Mouse (Mus musculus): Measurements from ENCODE around the gene Dgkg. TPM values are rescaled to one million over a fixed set of nuclear protein-coding genes. Genes with fewer than 3 reads are reported as not detected.
A peak's percentile ranks its signal among the peaks of the same experiment; 100 is the strongest.

Dgkg gene
- polyA plus RNA-seq, 1 experiment from 2014 or later: 1.5 TPM

GRCm38 (mm10) chr16:22439499-22440177, 217.4 kb downstream of the Dgkg start, which contains the start of gene Etv5:
Gene Etv5, minus strand, starts transcription at chr16:22439719.
- peaks cover 8% of the 10 kb centered on the region for H3K4me1 ChIP-seq (ENCODE audit: control insufficient read depth, low read depth, low read length)
- peak within 1 kb of the TSS; percentile 97 for H3K4me2 ChIP-seq (ENCODE audit: low read depth, low read length)
- ATAC-seq (ENCODE audit: low read depth): peak; percentile 98
- peaks cover 18% of the 10 kb centered on the region for H3K27me3 ChIP-seq (ENCODE audit: control insufficient read depth, insufficient read depth, low read depth, low read length)
- H3K9ac ChIP-seq (ENCODE audit: low read depth, low read length): peak within 1 kb of the TSS; percentile 72
- H3K9me3 ChIP-seq (replicated peaks; ENCODE audit: control insufficient read depth, low read length): no peaks in the 10 kb centered on the region
- WGBS (ENCODE audit: insufficient replicate concordance): 0% methylated on average over 63 of the region's 63 CpGs
- no peaks in the 10 kb centered on the region for H3K36me3 ChIP-seq (ENCODE audit: control insufficient read depth, insufficient read depth)
- peak within 1 kb of the TSS; percentile 75 for H3K4me3 ChIP-seq (ENCODE audit: low read depth, low read length)
- H3K27ac ChIP-seq (ENCODE audit: low read length): peak within 1 kb of the TSS; percentile 54

DNA sequence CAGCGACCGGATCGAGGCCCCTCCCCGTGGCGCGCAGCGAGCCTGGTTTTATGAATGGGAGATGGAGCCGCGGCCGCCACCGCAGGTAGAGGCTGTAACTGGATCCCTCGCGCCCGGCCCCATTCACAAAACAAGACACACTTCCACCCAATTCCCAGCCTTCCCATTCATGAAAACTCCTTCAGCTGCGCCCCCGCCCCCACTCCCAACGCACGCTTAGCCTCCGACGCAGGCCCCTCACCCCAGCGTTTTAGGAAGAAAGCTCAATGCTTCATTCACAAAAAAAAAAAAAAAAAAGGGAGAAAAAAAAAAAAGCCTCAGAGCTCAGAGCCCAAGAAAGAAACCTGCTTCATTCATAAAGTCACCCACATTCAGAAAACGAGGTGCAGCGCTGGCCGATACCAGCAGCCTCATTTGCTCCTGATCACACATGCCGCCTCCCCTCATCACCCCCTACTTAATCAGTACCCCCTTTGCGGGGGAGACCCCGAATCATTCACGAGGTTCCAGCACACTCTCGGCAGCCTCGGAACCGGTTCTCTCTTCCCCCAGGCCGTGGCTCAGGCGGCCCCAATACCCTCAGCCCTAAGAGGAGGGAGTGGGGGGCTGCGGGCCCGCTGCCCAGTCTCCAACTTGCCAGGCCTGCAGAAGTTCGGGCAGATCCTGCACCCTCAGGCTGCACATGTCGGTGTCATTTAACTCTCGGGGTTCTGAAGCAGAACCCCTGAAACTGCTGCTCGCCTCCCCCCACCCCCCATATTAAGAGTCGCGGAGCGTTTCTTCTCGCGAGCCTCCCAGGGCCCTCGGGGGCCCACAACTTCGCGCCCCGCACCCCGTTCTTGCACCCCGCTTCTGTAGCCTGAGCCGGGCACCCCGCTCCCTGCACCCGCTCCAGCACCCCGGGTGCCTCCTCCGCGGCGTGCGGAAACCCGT, 218.3 kb downstream of the Dgkg start:
- peak overlapping the region; percentile 75 for H3K4me3 ChIP-seq (ENCODE audit: low read depth, low read length)
- WGBS (ENCODE audit: insufficient replicate concordance): under 1% methylated on average over 59 of the region's 59 CpGs
- H3K27me3 ChIP-seq (ENCODE audit: control insufficient read depth, insufficient read depth, low read depth, low read length): peaks cover 18% of the 10 kb centered on the region
- H3K9ac ChIP-seq (ENCODE audit: low read depth, low read length): peak overlapping the region; percentile 72
- ATAC-seq (ENCODE audit: low read depth): peak; percentile 2; the same call in 1 of the 2 replicates
- H3K9me3 ChIP-seq (replicated peaks; ENCODE audit: control insufficient read depth, low read length): no peaks in the 10 kb centered on the region
- no peaks in the 10 kb centered on the region for H3K36me3 ChIP-seq (ENCODE audit: control insufficient read depth, insufficient read depth)
- H3K4me1 ChIP-seq (ENCODE audit: control insufficient read depth, low read depth, low read length): peaks cover 8% of the 10 kb centered on the region
- peak overlapping the region; percentile 97 for H3K4me2 ChIP-seq (ENCODE audit: low read depth, low read length)
- 0 out of 2 replicates have a peak overlapping the region, but pooled peaks have one; percentile 30 for H3K27ac ChIP-seq (ENCODE audit: low read length)

DNA sequence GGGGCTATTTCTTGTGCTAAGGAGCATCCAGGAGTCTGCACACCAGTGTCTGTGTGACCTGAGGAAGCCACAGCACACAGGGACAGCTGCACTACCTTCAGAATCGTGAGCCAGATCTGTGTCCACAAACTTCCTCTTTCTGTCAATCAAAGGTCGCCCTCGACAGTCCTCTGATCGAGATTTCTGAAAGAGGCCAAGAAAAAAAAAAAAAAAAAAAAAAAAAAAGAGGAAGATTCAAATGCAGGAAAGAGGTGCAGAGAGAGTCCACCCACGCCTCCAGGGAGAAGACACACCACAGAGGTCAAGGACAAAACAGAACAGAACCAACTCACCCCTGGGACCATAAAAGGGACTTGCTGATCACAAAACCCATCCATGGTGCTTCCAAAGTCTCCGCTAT, 220.9 kb downstream of the Dgkg start:
- H3K4me2 ChIP-seq (ENCODE audit: low read depth, low read length): no peak overlapping the region
- H3K9ac ChIP-seq (ENCODE audit: low read depth, low read length): no peak overlapping the region
- no peak overlapping the region for H3K4me3 ChIP-seq (ENCODE audit: low read depth, low read length)
- ATAC-seq (ENCODE audit: low read depth): no peak
- H3K36me3 ChIP-seq (ENCODE audit: control insufficient read depth, insufficient read depth): no peaks in the 10 kb centered on the region
- H3K27me3 ChIP-seq (ENCODE audit: control insufficient read depth, insufficient read depth, low read depth, low read length): peaks cover 18% of the 10 kb centered on the region
- H3K27ac ChIP-seq (ENCODE audit: low read length): no peak overlapping the region
- peaks cover 8% of the 10 kb centered on the region for H3K4me1 ChIP-seq (ENCODE audit: control insufficient read depth, low read depth, low read length)
- H3K9me3 ChIP-seq (replicated peaks; ENCODE audit: control insufficient read depth, low read length): no peaks in the 10 kb centered on the region
- WGBS (ENCODE audit: insufficient replicate concordance): 10% methylated on average over 6 of the region's 6 CpGs

DNA sequence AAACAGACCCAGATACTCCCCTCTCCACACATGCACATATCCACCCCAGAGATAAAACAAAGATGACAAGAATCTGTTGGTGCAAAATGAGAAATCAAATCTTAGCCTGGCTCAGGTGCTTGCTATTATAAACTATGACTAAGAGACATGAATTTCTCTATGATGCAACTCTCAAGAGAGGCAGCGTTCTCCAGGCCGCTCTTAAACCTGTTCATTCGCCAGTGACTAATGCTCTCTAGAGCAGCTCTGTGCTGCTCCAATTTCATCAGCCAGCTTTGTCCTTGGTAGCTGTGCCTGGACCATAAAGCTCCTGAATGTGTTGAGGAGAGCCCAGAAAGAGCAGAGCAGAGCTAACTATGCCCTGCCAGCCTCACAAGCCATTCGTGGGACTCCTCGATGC, 222.5 kb downstream of the Dgkg start:
- Histone ChIP-seq H3K9me3 (replicated peaks; ENCODE audit: control insufficient read depth, low read length) (no peaks in the 10 kb centered on the region), H3K4me2 (ENCODE audit: low read depth, low read length) (no peak overlapping the region), H3K27ac (ENCODE audit: low read length) (no peak overlapping the region), H3K9ac (ENCODE audit: low read depth, low read length) (no peak overlapping the region), H3K4me1 (ENCODE audit: control insufficient read depth, low read depth, low read length) (peaks cover 6% of the 10 kb centered on the region), H3K36me3 (ENCODE audit: control insufficient read depth, insufficient read depth) (no peaks in the 10 kb centered on the region), H3K27me3 (ENCODE audit: control insufficient read depth, insufficient read depth, low read depth, low read length) (peaks cover 16% of the 10 kb centered on the region), H3K4me3 (ENCODE audit: low read depth, low read length) (no peak overlapping the region)
- ATAC-seq (ENCODE audit: low read depth): no peak
- WGBS (ENCODE audit: insufficient replicate concordance): 69% methylated on average over 5 of the region's 5 CpGs

- Histone ChIP-seq H3K9me3 (replicated peaks; ENCODE audit: control insufficient read depth, low read length) (no peaks in the 10 kb centered on the region), H3K4me2 (ENCODE audit: low read depth, low read length) (no peak overlapping the region), H3K4me3 (ENCODE audit: low read depth, low read length) (no peak overlapping the region), H3K4me1 (ENCODE audit: control insufficient read depth, low read depth, low read length) (peaks cover 5% of the 10 kb centered on the region), H3K27me3 (ENCODE audit: control insufficient read depth, insufficient read depth, low read depth, low read length) (peaks cover 12% of the 10 kb centered on the region), H3K36me3 (ENCODE audit: control insufficient read depth, insufficient read depth) (no peaks in the 10 kb centered on the region), H3K27ac (ENCODE audit: low read length) (no peak overlapping the region), H3K9ac (ENCODE audit: low read depth, low read length) (no peak overlapping the region)
- 47% methylated on average over 12 of the region's 12 CpGs for WGBS (ENCODE audit: insufficient replicate concordance)
- ATAC-seq (ENCODE audit: low read depth): no peak
Observed at GRCm38 (mm10) chr16:22433944-22434343, 223.1 kb downstream of the Dgkg start.

DNA sequence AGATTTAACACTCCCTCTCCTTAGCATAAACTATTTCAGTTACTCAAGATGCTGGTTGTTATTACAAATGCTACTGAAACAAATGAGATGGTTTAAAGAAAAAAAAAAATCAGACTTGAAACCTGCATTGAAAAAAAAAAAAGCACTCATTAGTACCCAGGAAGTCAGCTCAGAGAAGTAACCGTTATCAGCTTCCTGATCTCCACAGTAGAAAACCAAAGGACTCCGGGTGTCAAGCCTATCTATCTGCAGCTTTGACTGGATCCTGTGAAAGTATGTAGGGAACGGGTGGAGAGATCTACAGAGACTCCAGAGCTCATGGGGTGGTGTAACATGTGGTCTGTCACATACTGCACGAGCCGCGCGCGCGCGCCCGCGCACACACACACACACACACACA, 225.2 kb downstream of the Dgkg start:
- no peaks in the 10 kb centered on the region for H3K36me3 ChIP-seq (ENCODE audit: control insufficient read depth, insufficient read depth)
- H3K9me3 ChIP-seq (replicated peaks; ENCODE audit: control insufficient read depth, low read length): no peaks in the 10 kb centered on the region
- H3K27me3 ChIP-seq (ENCODE audit: control insufficient read depth, insufficient read depth, low read depth, low read length): no peaks in the 10 kb centered on the region
- H3K4me1 ChIP-seq (ENCODE audit: control insufficient read depth, low read depth, low read length): no peaks in the 10 kb centered on the region; the same call in 1 of the 2 replicates
- ATAC-seq (ENCODE audit: low read depth): no peak
- 35% methylated on average over 12 of the region's 12 CpGs for WGBS (ENCODE audit: insufficient replicate concordance)
- H3K9ac ChIP-seq (ENCODE audit: low read depth, low read length): no peak overlapping the region
- H3K4me2 ChIP-seq (ENCODE audit: low read depth, low read length): no peak overlapping the region
- no peak overlapping the region for H3K4me3 ChIP-seq (ENCODE audit: low read depth, low read length)
- no peak overlapping the region for H3K27ac ChIP-seq (ENCODE audit: low read length)

GRCm38 (mm10) chr16:22431335-22431734, 225.7 kb downstream of the Dgkg start:
- Histone ChIP-seq H3K27me3 (ENCODE audit: control insufficient read depth, insufficient read depth, low read depth, low read length) (no peaks in the 10 kb centered on the region), H3K9ac (ENCODE audit: low read depth, low read length) (no peak overlapping the region), H3K27ac (ENCODE audit: low read length) (no peak overlapping the region), H3K4me1 (ENCODE audit: control insufficient read depth, low read depth, low read length) (no peaks in the 10 kb centered on the region; the same call in 1 of the 2 replicates), H3K4me3 (ENCODE audit: low read depth, low read length) (no peak overlapping the region), H3K36me3 (ENCODE audit: control insufficient read depth, insufficient read depth) (no peaks in the 10 kb centered on the region), H3K4me2 (ENCODE audit: low read depth, low read length) (no peak overlapping the region), H3K9me3 (replicated peaks; ENCODE audit: control insufficient read depth, low read length) (no peaks in the 10 kb centered on the region)
- no peak for ATAC-seq (ENCODE audit: low read depth)
- 44% methylated on average over 2 of the region's 2 CpGs for WGBS (ENCODE audit: insufficient replicate concordance)

GRCm38 (mm10) chr16:22430211-22430951, 226.6 kb downstream of the Dgkg start:
- ATAC-seq (ENCODE audit: low read depth): no peak
- Histone ChIP-seq H3K4me1 (ENCODE audit: control insufficient read depth, low read depth, low read length) (no peaks in the 10 kb centered on the region; the same call in 1 of the 2 replicates), H3K4me3 (ENCODE audit: low read depth, low read length) (no peak overlapping the region), H3K9ac (ENCODE audit: low read depth, low read length) (no peak overlapping the region), H3K4me2 (ENCODE audit: low read depth, low read length) (no peak overlapping the region), H3K9me3 (replicated peaks; ENCODE audit: control insufficient read depth, low read length) (no peaks in the 10 kb centered on the region), H3K27me3 (ENCODE audit: control insufficient read depth, insufficient read depth, low read depth, low read length) (no peaks in the 10 kb centered on the region), H3K36me3 (ENCODE audit: control insufficient read depth, insufficient read depth) (no peaks in the 10 kb centered on the region), H3K27ac (ENCODE audit: low read length) (no peak overlapping the region)
- 66% methylated on average over 16 of the region's 16 CpGs for WGBS (ENCODE audit: insufficient replicate concordance)
